Mouse (Mus musculus): ENCODE measurements around the gene Wdr77. TPM values are rescaled to one million over a fixed set of nuclear protein-coding genes. Genes with fewer than 3 reads are reported as not detected.

Gene Wdr77
- polyA plus RNA-seq, 1 experiment from 2014 or later = 165 TPM

DNA sequence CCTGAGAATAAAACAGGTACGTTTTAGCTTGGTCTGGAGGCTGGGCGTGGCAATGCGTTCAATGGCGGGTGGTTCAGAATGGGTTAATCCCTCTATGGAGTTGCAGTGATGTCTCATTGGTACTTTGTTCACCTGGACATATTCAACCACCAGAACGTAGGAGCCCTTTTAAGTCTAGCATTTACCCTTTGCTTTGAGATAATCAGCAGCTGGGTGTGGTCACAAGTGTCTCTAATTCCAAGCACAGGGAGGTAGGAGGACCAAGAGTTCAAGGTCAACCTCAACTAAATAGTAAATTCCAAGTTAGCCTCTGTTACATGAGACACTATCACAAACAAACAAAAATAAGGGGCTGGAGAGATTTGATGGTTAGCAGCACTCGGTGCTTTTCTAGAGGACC lies 30.4 kb upstream of the Wdr77 start:
- WGBS = 78% methylated on average over 6 of the region's 6 CpGs
- Histone ChIP-seq H3K36me3 (ENCODE audit: insufficient read depth) (no peaks in the 10 kb centered on the region), H3K4me1 (ENCODE audit: insufficient read depth) (no peaks in the 10 kb centered on the region), H3K9me3 (ENCODE audit: low read depth, low read length) (no peaks in the 10 kb centered on the region), H3K27ac (ENCODE audit: low read depth) (no peak overlapping the region), H3K4me3 (ENCODE audit: low read depth, low read length) (no peak overlapping the region), H3K27me3 (ENCODE audit: insufficient read depth, low read length) (no peaks in the 10 kb centered on the region), H3K4me2 (no peak overlapping the region), H3K9ac (no peak overlapping the region)
- TF ChIP-seq CTCF (IDR thresholded peaks at IDR 0.05; ENCODE audit: low read depth) = no peak
- no peak for DNase-seq
- no peak for ATAC-seq (ENCODE audit: insufficient read depth)

DNA sequence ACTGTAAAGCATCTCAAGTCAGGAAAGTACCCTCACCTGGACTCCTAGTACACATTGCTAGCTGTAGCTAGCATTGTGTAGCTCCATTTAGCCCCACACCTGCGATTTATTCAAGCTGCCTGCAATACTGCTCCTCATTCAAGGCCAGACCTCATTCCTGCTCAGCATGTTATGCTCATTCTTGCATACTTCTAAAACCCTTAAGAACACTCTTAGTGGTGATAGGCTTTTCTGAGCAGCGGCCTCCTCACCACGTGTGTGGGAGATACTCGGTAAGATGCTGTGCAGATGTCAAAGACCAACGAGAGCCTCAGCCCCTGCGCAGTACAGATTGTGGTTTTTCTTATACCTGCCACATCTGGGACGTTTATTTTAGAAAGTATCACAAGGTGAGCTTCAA lies 29.3 kb upstream of the Wdr77 start:
- TF ChIP-seq CTCF (IDR thresholded peaks at IDR 0.05; ENCODE audit: low read depth) = no peak
- Histone ChIP-seq H3K27me3 (ENCODE audit: insufficient read depth, low read length) (no peaks in the 10 kb centered on the region), H3K9me3 (ENCODE audit: low read depth, low read length) (no peaks in the 10 kb centered on the region), H3K27ac (ENCODE audit: low read depth) (no peak overlapping the region), H3K4me1 (ENCODE audit: insufficient read depth) (no peaks in the 10 kb centered on the region), H3K4me2 (no peak overlapping the region), H3K4me3 (ENCODE audit: low read depth, low read length) (no peak overlapping the region), H3K36me3 (ENCODE audit: insufficient read depth) (no peaks in the 10 kb centered on the region), H3K9ac (no peak overlapping the region)
- no peak for ATAC-seq (ENCODE audit: insufficient read depth)
- DNase-seq = no peak
- WGBS = 75% methylated on average over 7 of the region's 7 CpGs

DNA sequence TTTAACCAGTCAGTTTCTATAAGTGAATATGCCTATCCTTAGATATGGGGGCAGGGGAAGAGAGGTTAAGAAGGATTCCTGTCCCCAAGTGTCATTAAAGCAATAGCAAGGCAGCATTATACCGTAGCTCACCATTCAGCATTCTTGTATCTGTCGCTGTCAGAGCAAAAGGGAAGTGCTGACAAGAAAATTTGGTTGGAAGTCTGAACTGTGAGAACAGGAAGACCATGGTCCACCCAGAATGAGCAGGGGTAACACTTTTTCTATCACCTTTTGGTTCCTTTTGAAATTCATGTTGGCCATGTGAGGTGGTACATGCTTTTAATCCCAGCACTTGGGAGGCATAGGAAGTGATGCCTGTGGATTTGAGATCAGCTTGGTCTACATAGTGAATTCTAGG lies 28.1 kb upstream of the Wdr77 start:
- Histone ChIP-seq H3K4me1 (ENCODE audit: insufficient read depth) (no peaks in the 10 kb centered on the region), H3K36me3 (ENCODE audit: insufficient read depth) (no peaks in the 10 kb centered on the region), H3K27ac (ENCODE audit: low read depth) (no peak overlapping the region), H3K4me3 (ENCODE audit: low read depth, low read length) (no peak overlapping the region), H3K9ac (no peak overlapping the region), H3K4me2 (no peak overlapping the region), H3K9me3 (ENCODE audit: low read depth, low read length) (no peaks in the 10 kb centered on the region), H3K27me3 (ENCODE audit: insufficient read depth, low read length) (no peaks in the 10 kb centered on the region)
- DNase-seq (no peak), ATAC-seq (ENCODE audit: insufficient read depth) (no peak)
- TF ChIP-seq CTCF (IDR thresholded peaks at IDR 0.05; ENCODE audit: low read depth) = no peak
- 85% methylated on average over 2 of the region's 2 CpGs for WGBS

DNA sequence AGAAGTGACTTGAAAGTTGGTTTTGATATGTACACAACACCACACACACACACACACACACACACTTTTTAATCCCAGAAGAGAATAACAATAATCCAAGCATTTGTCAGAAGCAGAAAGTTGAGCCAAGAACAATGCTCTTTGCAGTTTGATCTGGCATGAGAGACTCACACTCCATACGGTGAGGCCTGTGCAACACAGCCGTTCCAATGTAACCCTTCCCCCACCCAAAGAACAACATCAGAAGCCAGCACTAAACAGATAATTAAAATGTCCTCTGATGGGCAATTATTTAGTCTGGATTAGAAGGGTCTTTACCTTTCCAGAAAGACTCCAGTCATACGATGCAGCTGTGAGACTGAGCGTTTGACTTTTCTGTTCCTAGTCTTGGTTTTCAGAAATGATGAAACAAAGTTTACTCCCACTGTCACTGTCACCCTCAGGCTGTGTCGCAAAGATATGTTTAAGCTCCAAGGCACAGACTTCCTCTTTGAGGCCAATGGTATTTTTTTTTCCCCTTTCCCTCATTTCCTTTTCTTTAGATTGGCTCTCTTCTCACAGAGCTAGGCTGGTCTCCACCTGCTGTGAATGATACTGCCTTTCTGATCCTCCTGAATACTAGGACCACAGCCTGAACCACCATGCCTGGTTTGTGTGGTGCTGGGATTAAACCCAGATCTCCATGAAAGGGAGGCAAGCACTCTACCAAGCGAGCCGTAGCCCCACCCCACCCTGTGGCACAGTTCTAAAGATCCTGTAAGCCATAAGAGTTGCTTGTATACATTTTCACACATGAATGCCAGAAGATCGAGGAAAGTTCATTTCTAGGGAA lies 26.7 kb upstream of the Wdr77 start, which contains the start of gene I830077J02Rik:
TSS of gene I830077J02Rik (minus strand) at position 425 of the 832 bp plus-strand sequence.
- 57% methylated on average over 8 of the region's 8 CpGs for WGBS
- Histone ChIP-seq H3K27me3 (ENCODE audit: insufficient read depth, low read length) (no peaks in the 10 kb centered on the region), H3K9me3 (ENCODE audit: low read depth, low read length) (no peaks in the 10 kb centered on the region), H3K9ac (no peak within 1 kb of the TSS), H3K27ac (ENCODE audit: low read depth) (no peak within 1 kb of the TSS), H3K36me3 (ENCODE audit: insufficient read depth) (peaks cover 3% of the 10 kb centered on the region; the same call in 1 of the 2 replicates), H3K4me3 (ENCODE audit: low read depth, low read length) (no peak within 1 kb of the TSS), H3K4me1 (ENCODE audit: insufficient read depth) (no peaks in the 10 kb centered on the region), H3K4me2 (no peak within 1 kb of the TSS)
- no peak for TF ChIP-seq CTCF (IDR thresholded peaks at IDR 0.05; ENCODE audit: low read depth)
- ATAC-seq (ENCODE audit: insufficient read depth) (peak; percentile 21; the same call in 1 of the 2 replicates), DNase-seq (no peak)

DNA sequence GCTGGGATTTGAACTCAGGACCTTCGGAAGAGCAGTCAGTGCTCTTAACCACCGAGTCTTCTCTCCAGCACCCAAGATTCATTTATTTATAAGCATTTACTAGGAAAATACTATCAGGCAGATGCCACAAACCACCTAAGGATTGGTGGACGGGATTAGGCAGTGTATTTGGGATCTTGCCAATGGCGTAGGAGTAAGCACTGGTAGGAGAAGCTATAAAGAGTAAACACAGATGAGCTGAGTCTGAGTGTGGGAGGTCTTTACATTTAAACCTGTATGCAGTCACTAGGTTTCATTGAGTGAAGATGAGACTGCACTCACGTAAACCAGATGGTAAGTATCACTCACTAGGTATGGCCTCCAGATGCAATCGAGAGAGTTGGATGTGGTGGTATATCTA lies 25.2 kb upstream of the Wdr77 start:
- DNase-seq (no peak), ATAC-seq (ENCODE audit: insufficient read depth) (no peak)
- no peak for TF ChIP-seq CTCF (IDR thresholded peaks at IDR 0.05; ENCODE audit: low read depth)
- H3K4me2 ChIP-seq = no peak overlapping the region
- H3K27me3 ChIP-seq (ENCODE audit: insufficient read depth, low read length) = no peaks in the 10 kb centered on the region
- H3K36me3 ChIP-seq (ENCODE audit: insufficient read depth) = peaks cover 3% of the 10 kb centered on the region; the same call in 1 of the 2 replicates
- H3K4me1 ChIP-seq (ENCODE audit: insufficient read depth) = no peaks in the 10 kb centered on the region
- H3K9me3 ChIP-seq (ENCODE audit: low read depth, low read length) = no peaks in the 10 kb centered on the region
- H3K4me3 ChIP-seq (ENCODE audit: low read depth, low read length) = no peak overlapping the region
- H3K9ac ChIP-seq = no peak overlapping the region
- H3K27ac ChIP-seq (ENCODE audit: low read depth) = no peak overlapping the region
- whole genome bisulfite sequencing = 88% methylated on average over 6 of the region's 6 CpGs

DNA sequence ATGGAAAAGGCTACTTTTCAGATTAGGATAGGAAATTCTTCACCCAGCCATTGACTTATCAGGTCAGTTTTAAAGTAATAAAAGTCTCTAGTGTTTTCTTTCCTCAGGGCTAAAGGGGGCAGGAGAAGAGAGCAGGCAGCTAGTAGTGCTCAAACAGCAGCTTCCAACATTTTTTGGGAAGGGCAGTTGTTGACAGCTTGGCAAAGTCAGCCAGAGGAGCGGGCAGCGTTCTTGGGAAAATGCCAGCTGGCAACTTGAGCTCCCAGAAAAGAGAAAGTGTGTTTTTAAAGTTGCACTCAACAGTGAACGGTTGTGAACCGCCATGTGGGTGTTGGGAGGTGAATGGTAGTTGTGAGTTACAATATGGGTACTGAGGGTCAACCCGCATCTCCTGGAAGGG lies 24.1 kb upstream of the Wdr77 start:
- no peak for TF ChIP-seq CTCF (IDR thresholded peaks at IDR 0.05; ENCODE audit: low read depth)
- 59% methylated on average over 5 of the region's 5 CpGs for WGBS
- Histone ChIP-seq H3K9ac (no peak overlapping the region), H3K4me2 (no peak overlapping the region), H3K36me3 (ENCODE audit: insufficient read depth) (peaks cover 3% of the 10 kb centered on the region; the same call in 1 of the 2 replicates), H3K27ac (ENCODE audit: low read depth) (no peak overlapping the region), H3K4me3 (ENCODE audit: low read depth, low read length) (no peak overlapping the region), H3K9me3 (ENCODE audit: low read depth, low read length) (no peaks in the 10 kb centered on the region), H3K27me3 (ENCODE audit: insufficient read depth, low read length) (no peaks in the 10 kb centered on the region), H3K4me1 (ENCODE audit: insufficient read depth) (no peaks in the 10 kb centered on the region)
- peak; percentile 65 for DNase-seq
- ATAC-seq (ENCODE audit: insufficient read depth) = no peak; the same call in 1 of the 2 replicates

DNA sequence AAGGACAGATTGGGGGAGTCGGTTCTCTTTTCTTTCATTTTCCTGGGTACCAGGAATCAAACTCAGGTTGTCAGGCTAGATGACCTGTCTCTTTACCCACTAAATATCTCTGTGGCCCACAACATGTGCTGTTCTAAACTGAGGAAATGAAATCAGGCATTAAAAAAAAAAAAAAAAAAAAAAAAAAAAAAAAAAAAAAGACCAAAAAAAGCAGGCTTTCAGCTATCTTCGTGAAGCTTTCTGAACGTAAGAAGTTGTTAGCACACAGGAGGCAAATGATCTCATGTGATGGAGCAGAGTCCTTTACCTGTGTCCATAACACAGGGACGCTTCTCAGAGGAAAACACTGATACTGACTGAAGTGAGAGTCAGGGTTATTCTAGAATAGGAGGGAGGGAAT lies 23.1 kb upstream of the Wdr77 start:
- no peak for TF ChIP-seq CTCF (IDR thresholded peaks at IDR 0.05; ENCODE audit: low read depth)
- 83% methylated on average over 4 of the region's 4 CpGs for WGBS
- Histone ChIP-seq H3K4me2 (no peak overlapping the region), H3K36me3 (ENCODE audit: insufficient read depth) (peaks cover 9% of the 10 kb centered on the region; the same call in 1 of the 2 replicates), H3K4me1 (ENCODE audit: insufficient read depth) (no peaks in the 10 kb centered on the region), H3K4me3 (ENCODE audit: low read depth, low read length) (no peak overlapping the region), H3K9me3 (ENCODE audit: low read depth, low read length) (no peaks in the 10 kb centered on the region), H3K27ac (ENCODE audit: low read depth) (no peak overlapping the region), H3K27me3 (ENCODE audit: insufficient read depth, low read length) (no peaks in the 10 kb centered on the region), H3K9ac (no peak overlapping the region)
- no peak for DNase-seq
- ATAC-seq (ENCODE audit: insufficient read depth) = no peak
